In the genomic region with DNA sequence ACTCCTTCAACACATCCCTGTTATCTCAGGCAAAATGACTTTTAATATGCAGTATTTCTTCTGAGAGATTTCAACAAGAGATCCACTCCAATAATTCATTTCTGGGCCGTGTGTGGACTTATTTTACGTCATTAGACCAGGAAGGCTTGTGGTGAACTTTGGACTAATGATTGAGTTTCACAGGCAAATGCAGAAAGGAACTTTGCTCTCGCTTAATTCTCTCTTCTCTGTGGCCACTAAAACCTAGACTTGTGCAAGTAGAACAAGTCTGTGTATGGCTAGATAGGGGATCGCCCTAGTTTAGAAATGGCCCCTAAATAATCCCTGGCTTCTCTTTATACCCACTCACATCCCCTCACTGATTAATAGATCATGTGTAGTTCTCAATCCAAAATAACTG, we compare ENCODE assay signal across 16 mouse cellular contexts.
"Had no signal": no experiment of that assay in that cellular context is flagged by ENCODE, and none has a peak within 500 bp of the region (broad histone marks: within the 10 kb centered on the region; RNA-seq: fewer than 3 reads in every experiment).

No protein-coding gene starts in this region.

- H3K9me3 ChIP-seq: liver, embryonic 13.5 days; midbrain, embryonic 12.5 days; midbrain, embryonic 15.5 days; neural tube, embryonic 12.5 days had no signal

- H3K27me3 ChIP-seq: liver, embryonic 13.5 days; midbrain, embryonic 12.5 days; midbrain, embryonic 15.5 days; neural tube, embryonic 12.5 days had no signal

- H3K9ac ChIP-seq: liver, embryonic 13.5 days; lung, embryonic 14.5 days; midbrain, embryonic 12.5 days; midbrain, embryonic 15.5 days; neural tube, embryonic 12.5 days had no signal

- H3K27ac ChIP-seq: kidney, postnatal 0 days; left cerebral cortex, adult 2 months; liver, embryonic 13.5 days; macrophage; midbrain, embryonic 12.5 days; midbrain, embryonic 15.5 days; neural tube, embryonic 12.5 days; stomach, postnatal 0 days had no signal

- H3K4me3 ChIP-seq: left cerebral cortex, adult 2 months; liver, embryonic 13.5 days; midbrain, embryonic 12.5 days; midbrain, embryonic 15.5 days; neural tube, embryonic 12.5 days had no signal

- ATAC-seq: lung, postnatal 0 days; midbrain, embryonic 15.5 days had no signal

- DNase-seq: kidney, postnatal 36 days; layer of hippocampus, postnatal 36 days; liver, embryonic 13.5 days; lung, embryonic 14.5 days; retina, postnatal 1 day; thymus, adult 2 months; thymus, postnatal 14 days; thymus, postnatal 4 days had no signal

- H3K4me1 ChIP-seq: midbrain, embryonic 12.5 days; midbrain, embryonic 15.5 days; neural tube, embryonic 12.5 days had no signal

- H3K4me2 ChIP-seq: liver, embryonic 13.5 days; lung, embryonic 14.5 days; midbrain, embryonic 12.5 days; midbrain, embryonic 15.5 days; neural tube, embryonic 12.5 days had no signal

- H3K36me3 ChIP-seq: liver, embryonic 13.5 days; midbrain, embryonic 12.5 days; midbrain, embryonic 15.5 days; neural tube, embryonic 12.5 days had no signal
